Mouse (Mus musculus): ENCODE results near the gene Sapcd2. TPM values are rescaled to one million over a fixed set of nuclear protein-coding genes. Genes with fewer than 3 reads are reported as not detected.
A peak's percentile ranks its signal among the peaks of the same experiment; 100 is the strongest.

Sapcd2 gene
- polyA plus RNA-seq, 1 experiment = 6.7 TPM

DNA sequence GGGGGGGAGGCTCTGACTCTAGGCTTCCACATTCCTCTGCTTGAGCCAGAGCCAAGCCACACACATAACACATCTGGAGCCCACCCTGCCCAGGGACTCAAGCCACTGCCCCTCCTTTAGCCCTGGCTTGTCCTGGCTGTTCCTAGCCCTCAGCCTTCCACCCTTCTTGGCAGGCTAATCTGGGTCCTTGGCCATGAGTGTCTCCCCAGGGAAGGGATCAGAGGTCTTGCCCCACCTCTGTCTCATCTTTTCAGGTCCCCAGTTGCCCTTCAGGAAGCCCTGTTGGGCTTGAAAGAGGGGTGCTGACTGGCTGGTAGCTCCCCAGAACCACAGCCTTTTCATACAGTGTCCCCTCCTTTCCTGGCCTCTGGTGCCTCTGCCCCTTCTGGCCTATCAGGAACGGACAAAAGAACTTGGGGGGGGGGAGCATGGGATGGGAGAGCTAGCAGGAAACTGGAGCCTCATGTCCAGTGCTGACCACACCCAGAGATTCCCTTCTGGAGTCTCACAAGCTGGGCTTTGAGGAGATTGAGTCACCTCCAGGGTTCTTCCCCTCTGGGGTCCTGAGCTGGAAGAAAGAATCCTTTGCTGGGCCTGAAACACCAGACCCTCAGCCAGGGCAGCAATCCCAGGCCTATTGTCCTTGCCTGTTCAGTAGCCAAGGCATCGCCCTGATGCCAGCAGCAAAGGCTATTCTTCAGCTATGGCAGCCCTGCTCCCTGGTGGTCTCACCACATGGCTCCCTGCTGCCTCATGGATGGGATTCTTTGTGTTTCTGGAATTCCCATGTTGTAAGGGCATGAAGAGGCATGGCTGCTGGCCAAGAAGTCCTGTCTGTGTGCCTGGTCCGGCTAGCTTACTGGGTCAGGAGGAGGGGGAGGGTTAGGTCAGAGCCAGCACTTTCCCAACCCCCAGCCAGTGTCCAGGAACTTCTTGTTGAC is 22.4 kb downstream of the Sapcd2 start:
- Histone ChIP-seq H3K4me1 (ENCODE audit: control insufficient read depth, insufficient read depth, insufficient read length) (0 out of 2 replicates have a peak, but pooled peaks cover 4% of the 10 kb centered on the region), H3K36me3 (ENCODE audit: control insufficient read depth, insufficient read depth, low read length) (no peaks in the 10 kb centered on the region), H3K27me3 (ENCODE audit: control insufficient read depth, insufficient read depth, low read length) (peaks cover 12% of the 10 kb centered on the region; the same call in 1 of the 2 replicates), H3K4me3 (ENCODE audit: extremely low read depth, insufficient read depth, insufficient read length) (no peak overlapping the region), H3K27ac (ENCODE audit: insufficient read depth, low read length) (no peak overlapping the region)
- no peak for DNase-seq (ENCODE audit: low read depth in 1 of 2, low spot score in 2 of 2)
- 60% methylated on average over 3 of the region's 3 CpGs for WGBS
- no peak for TF ChIP-seq CTCF (IDR thresholded peaks at IDR 0.05; ENCODE audit: extremely low read depth, insufficient read depth, insufficient read length, insufficient replicate concordance)
- no peak for TF ChIP-seq POLR2A (IDR thresholded peaks at IDR 0.05; ENCODE audit: low read depth, low read length)

DNA sequence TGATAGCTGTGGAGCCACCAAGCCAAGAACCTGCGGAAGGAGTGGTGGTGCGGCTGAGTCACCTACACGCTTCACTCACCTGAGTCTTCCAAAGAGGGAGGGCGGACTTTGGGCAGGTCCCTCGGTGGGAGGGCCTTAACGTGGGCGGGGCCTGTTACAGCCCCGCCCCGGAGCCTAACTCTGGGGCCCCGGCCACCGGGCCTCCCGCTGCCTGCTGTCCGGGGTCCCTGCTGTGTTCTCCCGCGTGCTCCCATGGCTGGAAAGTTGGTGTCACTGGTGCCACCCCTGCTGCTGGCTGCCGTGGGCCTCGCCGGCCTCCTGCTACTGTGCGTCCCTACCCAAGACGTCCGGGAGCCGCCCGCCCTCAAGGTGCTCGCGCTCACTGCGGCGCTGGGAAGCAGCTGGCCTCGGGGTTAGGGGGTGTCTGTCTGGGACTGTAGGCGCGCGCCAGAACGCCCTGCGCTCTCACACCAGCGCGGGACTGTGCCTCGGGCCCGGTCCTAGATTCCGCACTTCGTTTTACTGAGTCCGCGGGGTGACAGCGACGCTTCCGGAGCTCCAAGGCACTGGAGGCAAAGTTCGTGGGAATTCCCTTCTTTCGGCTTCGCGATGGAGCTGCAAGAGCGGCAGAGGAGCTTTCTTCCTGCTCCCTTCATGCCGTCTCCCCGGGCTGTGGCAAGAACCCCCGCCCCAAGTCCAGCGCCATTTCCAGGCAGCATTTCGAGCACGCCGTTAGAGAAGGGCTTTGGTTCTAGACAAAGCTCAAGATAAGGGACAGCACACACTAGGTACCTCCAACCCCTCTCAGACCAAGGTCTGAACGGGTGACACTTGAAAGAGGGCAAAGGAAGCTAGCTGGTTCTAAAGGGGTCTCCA is 23.8 kb downstream of the Sapcd2 start, which contains the start of gene Entpd2:
Gene Entpd2, plus strand, starts transcription at position 154 of the 876 bp plus-strand sequence.
- Histone ChIP-seq H3K27ac (ENCODE audit: insufficient read depth, low read length) (no peak within 1 kb of the TSS), H3K4me1 (ENCODE audit: control insufficient read depth, insufficient read depth, insufficient read length) (0 out of 2 replicates have a peak, but pooled peaks cover 4% of the 10 kb centered on the region), H3K4me3 (ENCODE audit: extremely low read depth, insufficient read depth, insufficient read length) (peak within 1 kb of the TSS; percentile 32; the same call in 1 of the 2 replicates), H3K27me3 (ENCODE audit: control insufficient read depth, insufficient read depth, low read length) (peaks cover 16% of the 10 kb centered on the region), H3K36me3 (ENCODE audit: control insufficient read depth, insufficient read depth, low read length) (no peaks in the 10 kb centered on the region)
- no peak for TF ChIP-seq CTCF (IDR thresholded peaks at IDR 0.05; ENCODE audit: extremely low read depth, insufficient read depth, insufficient read length, insufficient replicate concordance)
- no peak for TF ChIP-seq POLR2A (IDR thresholded peaks at IDR 0.05; ENCODE audit: low read depth, low read length)
- 4% methylated on average over 57 of the region's 57 CpGs for WGBS
- no peak for DNase-seq (ENCODE audit: low read depth in 1 of 2, low spot score in 2 of 2)

DNA sequence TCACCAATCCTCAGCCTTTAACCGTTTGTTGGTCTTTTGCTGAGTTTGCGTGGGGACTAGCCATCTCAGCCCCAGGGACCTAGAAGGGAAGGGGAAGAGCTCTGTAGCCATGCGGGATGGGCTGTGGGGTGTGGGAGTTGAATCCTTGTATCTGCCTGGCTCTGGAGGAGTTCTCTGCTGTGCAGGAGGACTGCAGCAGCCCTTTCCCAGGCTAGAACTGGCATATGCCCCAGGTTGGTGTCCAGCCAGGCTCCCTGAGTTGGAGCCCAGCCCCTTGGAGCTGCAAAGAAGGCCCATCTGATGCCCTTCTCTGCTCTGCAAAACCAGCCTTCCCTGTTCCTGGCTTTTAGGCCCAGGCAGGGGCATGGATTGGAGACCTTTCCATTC is 24.5 kb downstream of the Sapcd2 start:
- WGBS = 49% methylated on average over 3 of the region's 3 CpGs
- TF ChIP-seq POLR2A (IDR thresholded peaks at IDR 0.05; ENCODE audit: low read depth, low read length) = no peak
- no peak for TF ChIP-seq CTCF (IDR thresholded peaks at IDR 0.05; ENCODE audit: extremely low read depth, insufficient read depth, insufficient read length, insufficient replicate concordance)
- no peaks in the 10 kb centered on the region for H3K36me3 ChIP-seq (ENCODE audit: control insufficient read depth, insufficient read depth, low read length)

DNA sequence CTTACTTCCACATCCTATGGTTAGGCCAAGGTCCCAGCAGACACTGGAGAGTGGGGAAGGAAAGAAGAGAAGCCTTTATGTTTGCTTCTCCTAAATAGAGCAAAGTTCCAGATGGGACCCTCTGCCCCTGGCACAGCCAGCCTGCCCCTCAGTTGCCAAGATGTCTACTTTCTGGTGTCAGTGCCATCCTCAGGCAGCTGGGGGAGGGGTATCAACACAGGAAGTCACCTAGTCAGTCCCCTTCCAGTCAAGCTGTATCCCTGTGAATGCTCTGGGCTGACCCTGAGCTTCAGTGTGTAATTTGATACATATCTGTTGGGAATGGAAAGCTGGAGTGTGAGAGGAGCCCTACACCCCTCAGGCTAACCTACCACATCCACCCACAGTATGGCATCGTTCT is 24.9 kb downstream of the Sapcd2 start:
- Histone ChIP-seq H3K27ac (ENCODE audit: insufficient read depth, low read length) (no peak overlapping the region), H3K27me3 (ENCODE audit: control insufficient read depth, insufficient read depth, low read length) (peaks cover 16% of the 10 kb centered on the region), H3K4me1 (ENCODE audit: control insufficient read depth, insufficient read depth, insufficient read length) (0 out of 2 replicates have a peak, but pooled peaks cover 4% of the 10 kb centered on the region), H3K36me3 (ENCODE audit: control insufficient read depth, insufficient read depth, low read length) (no peaks in the 10 kb centered on the region), H3K4me3 (ENCODE audit: extremely low read depth, insufficient read depth, insufficient read length) (no peak overlapping the region)
- DNase-seq (ENCODE audit: low read depth in 1 of 2, low spot score in 2 of 2) = no peak
- WGBS = 62% methylated on average over 1 of the region's 1 CpGs
- no peak for TF ChIP-seq CTCF (IDR thresholded peaks at IDR 0.05; ENCODE audit: extremely low read depth, insufficient read depth, insufficient read length, insufficient replicate concordance)
- TF ChIP-seq POLR2A (IDR thresholded peaks at IDR 0.05; ENCODE audit: low read depth, low read length) = no peak

More for the DNA sequence above, 24.5 kb downstream of the Sapcd2 start:
- DNase-seq (ENCODE audit: low read depth in 1 of 2, low spot score in 2 of 2) = no peak
- Histone ChIP-seq H3K27ac (ENCODE audit: insufficient read depth, low read length) (no peak overlapping the region), H3K27me3 (ENCODE audit: control insufficient read depth, insufficient read depth, low read length) (peaks cover 16% of the 10 kb centered on the region), H3K4me1 (ENCODE audit: control insufficient read depth, insufficient read depth, insufficient read length) (0 out of 2 replicates have a peak, but pooled peaks cover 4% of the 10 kb centered on the region), H3K4me3 (ENCODE audit: extremely low read depth, insufficient read depth, insufficient read length) (no peak overlapping the region)

DNA sequence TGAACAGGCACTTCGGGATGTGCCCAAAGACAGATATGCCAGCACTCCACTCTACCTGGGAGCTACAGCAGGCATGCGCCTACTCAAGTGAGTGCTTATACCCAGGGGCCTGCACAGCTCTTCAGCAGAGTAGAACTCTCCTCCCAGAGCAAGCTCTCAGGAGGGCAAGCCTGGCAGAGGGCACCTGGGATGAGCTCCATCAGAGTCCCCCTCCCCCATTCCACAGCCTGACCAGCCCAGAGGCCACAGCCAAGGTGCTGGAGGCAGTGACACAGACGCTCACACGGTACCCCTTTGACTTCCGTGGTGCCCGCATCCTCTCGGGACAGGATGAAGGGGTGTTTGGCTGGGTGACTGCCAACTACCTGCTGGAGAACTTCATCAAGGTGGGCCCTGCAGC is 25.9 kb downstream of the Sapcd2 start:
- peaks cover 7% of the 10 kb centered on the region; the same call in 1 of the 2 replicates for H3K4me1 ChIP-seq (ENCODE audit: control insufficient read depth, insufficient read depth, insufficient read length)
- H3K27me3 ChIP-seq (ENCODE audit: control insufficient read depth, insufficient read depth, low read length) = peaks cover 19% of the 10 kb centered on the region
- WGBS = 91% methylated on average over 7 of the region's 7 CpGs
- H3K4me3 ChIP-seq (ENCODE audit: extremely low read depth, insufficient read depth, insufficient read length) = no peak overlapping the region
- TF ChIP-seq CTCF (IDR thresholded peaks at IDR 0.05; ENCODE audit: extremely low read depth, insufficient read depth, insufficient read length, insufficient replicate concordance) (no peak), POLR2A (IDR thresholded peaks at IDR 0.05; ENCODE audit: low read depth, low read length) (no peak)
- no peak for DNase-seq (ENCODE audit: low read depth in 1 of 2, low spot score in 2 of 2)
- H3K27ac ChIP-seq (ENCODE audit: insufficient read depth, low read length) = no peak overlapping the region
- no peaks in the 10 kb centered on the region for H3K36me3 ChIP-seq (ENCODE audit: control insufficient read depth, insufficient read depth, low read length)

DNA sequence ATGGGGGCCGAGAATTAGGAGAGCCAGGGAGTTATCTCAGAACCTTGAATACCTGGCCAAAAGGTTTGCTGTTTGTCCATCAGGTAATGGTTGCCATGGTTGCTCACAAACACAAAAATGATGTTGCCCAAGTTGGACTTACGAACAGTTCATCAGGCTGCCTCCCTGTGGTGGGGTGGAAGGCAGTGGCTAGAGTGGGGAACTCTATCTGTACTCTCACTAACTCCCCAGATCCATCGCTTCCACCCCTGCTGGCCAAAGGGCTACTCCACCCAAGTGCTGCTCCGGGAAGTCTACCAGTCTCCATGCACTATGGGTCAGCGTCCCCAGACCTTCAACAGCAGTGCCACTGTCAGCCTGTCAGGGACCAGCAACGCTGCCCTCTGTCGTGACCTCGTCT is 26.9 kb downstream of the Sapcd2 start, which contains the start of gene Npdc1:
Gene Npdc1, plus strand, starts transcription at position 301 of the 400 bp plus-strand sequence.
- Histone ChIP-seq H3K4me1 (ENCODE audit: control insufficient read depth, insufficient read depth, insufficient read length) (peaks cover 10% of the 10 kb centered on the region; the same call in 1 of the 2 replicates), H3K27me3 (ENCODE audit: control insufficient read depth, insufficient read depth, low read length) (peaks cover 20% of the 10 kb centered on the region), H3K27ac (ENCODE audit: insufficient read depth, low read length) (no peak within 1 kb of the TSS), H3K36me3 (ENCODE audit: control insufficient read depth, insufficient read depth, low read length) (no peaks in the 10 kb centered on the region), H3K4me3 (ENCODE audit: extremely low read depth, insufficient read depth, insufficient read length) (no peak within 1 kb of the TSS)
- DNase-seq (ENCODE audit: low read depth in 1 of 2, low spot score in 2 of 2) = no peak
- no peak for TF ChIP-seq CTCF (IDR thresholded peaks at IDR 0.05; ENCODE audit: extremely low read depth, insufficient read depth, insufficient read length, insufficient replicate concordance)
- TF ChIP-seq POLR2A (IDR thresholded peaks at IDR 0.05; ENCODE audit: low read depth, low read length) = no peak
- 67% methylated on average over 8 of the region's 8 CpGs for WGBS

Data from spleen, adult 2 months (tissue).